Mouse (Mus musculus): Measurements from ENCODE around the gene Rabgap1l.

DNA sequence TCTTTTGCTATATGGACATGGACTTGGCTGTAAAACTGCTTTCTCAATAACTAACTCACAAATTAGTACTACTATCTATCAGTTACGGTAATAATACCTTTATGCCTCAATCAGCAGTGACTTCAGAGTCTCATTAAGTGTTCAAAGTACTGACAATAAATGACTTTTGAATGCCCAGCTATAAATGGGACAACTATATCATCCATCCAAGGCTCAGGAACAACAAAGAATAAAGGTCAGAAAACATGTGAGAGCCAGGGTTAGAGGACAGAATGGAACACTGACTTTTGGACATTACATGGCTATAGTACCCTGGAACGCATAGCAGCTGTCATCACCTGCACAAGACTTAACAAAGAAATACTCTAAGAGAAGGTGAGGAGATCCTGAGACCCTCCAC, 108.8 kb downstream of the Rabgap1l start:
- TF ChIP-seq CTCF (conservative IDR thresholded peaks at IDR 0.05; ENCODE audit: low read length) (no peak), NANOG (IDR thresholded peaks at IDR 0.05; ENCODE audit: borderline replicate concordance, low read length) (no peak)

All from E14TG2a.4 (cell line).